Mouse (Mus musculus) MEL (cell line): ENCODE results near the gene Ubash3b.

Experiments used
- CTCF ChIP-seq, 3 experiments: IDR thresholded peaks in 2 of 3; conservative IDR thresholded peaks in 1 of 3; 2 replicates each; pipeline ENCODE4 v1.5.1; 2011 to 2012; ENCODE audit warnings: low read length in 3 of 3, low read depth in 2 of 3, mild to moderate bottlenecking in 2 of 3, improper control_type of control experiment in 1 of 3, inconsistent platforms in 1 of 3, mixed read lengths in 1 of 3, moderate library complexity in 1 of 3; ENCODE audit not compliant: control insufficient read depth in 1 of 3, insufficient read depth in 1 of 3, poor library complexity in 1 of 3, severe bottlenecking in 1 of 3
- ELF1 ChIP-seq: IDR thresholded peaks from 2 replicates; pipeline ENCODE4 v1.6.1; 2014; ENCODE audit warnings: low read depth, mild to moderate bottlenecking, inconsistent platforms, low read length, improper control_type of control experiment, moderate library complexity
- EP300 ChIP-seq, 2 experiments: IDR thresholded peaks; 2 replicates each; pipeline ENCODE4 v1.6.1; 2011; ENCODE audit warnings: improper control_type of control experiment in 2 of 2, low read length in 2 of 2, low read depth in 1 of 2, mild to moderate bottlenecking in 1 of 2
- HCFC1 ChIP-seq: IDR thresholded peaks from 2 replicates; pipeline ENCODE4 v1.6.1; 2012; ENCODE audit warnings: low read depth, mild to moderate bottlenecking, inconsistent platforms, low read length, improper control_type of control experiment, moderate library complexity
- MAFK ChIP-seq: IDR thresholded peaks from 2 replicates; pipeline ENCODE4 v1.6.1; 2011; ENCODE audit warnings: low read depth, mild to moderate bottlenecking, low read length, improper control_type of control experiment, borderline replicate concordance
- POLR2A ChIP-seq, 2 experiments: IDR thresholded peaks; 2 replicates each; pipeline ENCODE4 v1.6.1; 2011 to 2012; ENCODE audit warnings: low read length in 2 of 2, mild to moderate bottlenecking in 2 of 2, control low read depth in 1 of 2, improper control_type of control experiment in 1 of 2, low read depth in 1 of 2, moderate library complexity in 1 of 2; ENCODE audit not compliant: control insufficient read depth in 1 of 2, insufficient read depth in 1 of 2, poor library complexity in 1 of 2
- TAL1 ChIP-seq: IDR thresholded peaks from 2 replicates; pipeline ENCODE4 v1.6.1; 2012; ENCODE audit warnings: mild to moderate bottlenecking, inconsistent platforms, low read length, moderate library complexity, mixed read lengths
- UBTF ChIP-seq: IDR thresholded peaks from 2 replicates; pipeline ENCODE4 v1.6.1; 2012; ENCODE audit warnings: low read depth, mild to moderate bottlenecking, inconsistent platforms, low read length, improper control_type of control experiment, moderate library complexity, borderline replicate concordance; ENCODE audit not compliant: insufficient read depth
- USF1 ChIP-seq: IDR thresholded peaks from 2 replicates; pipeline ENCODE4 v1.6.1; 2014; ENCODE audit warnings: low read depth, mild to moderate bottlenecking, inconsistent platforms, low read length, improper control_type of control experiment, moderate library complexity
- ZC3H11A ChIP-seq: IDR thresholded peaks from 2 replicates; pipeline ENCODE4 v1.6.1; 2012; ENCODE audit warnings: low read depth, mild to moderate bottlenecking, inconsistent platforms, low read length, improper control_type of control experiment
- ZKSCAN1 ChIP-seq: IDR thresholded peaks from 2 replicates; pipeline ENCODE4 v1.6.1; 2012; ENCODE audit warnings: low read depth, mild to moderate bottlenecking, inconsistent platforms, low read length, improper control_type of control experiment, moderate library complexity
- ZNF384 ChIP-seq: IDR thresholded peaks from 2 replicates; pipeline ENCODE4 v1.6.1; 2012; ENCODE audit warnings: low read depth, mild to moderate bottlenecking, inconsistent platforms, low read length, improper control_type of control experiment

GRCm38 (mm10) chr9:41007785-41008184 is 153.7 kb downstream of the Ubash3b start:
- no peak for TF ChIP-seq HCFC1
- TF ChIP-seq CTCF (IDR thresholded peaks at IDR 0.05 in 2 of 3, conservative IDR thresholded peaks at IDR 0.05 in 1 of 3; ENCODE audit: control insufficient read depth in 1 of 3, insufficient read depth in 1 of 3, low read depth in 2 of 3, low read length in 3 of 3, poor library complexity in 1 of 3, severe bottlenecking in 1 of 3), result no peak
- TF ChIP-seq MAFK, result no peak
- TF ChIP-seq UBTF, result no peak
- no peak for TF ChIP-seq ZNF384
- TF ChIP-seq EP300 (IDR thresholded peaks at IDR 0.05; ENCODE audit: low read depth in 1 of 2, low read length in 2 of 2), result no peak
- TF ChIP-seq USF1, result no peak
- TF ChIP-seq ZC3H11A, result no peak
- no peak for TF ChIP-seq POLR2A (IDR thresholded peaks at IDR 0.05; ENCODE audit: control insufficient read depth in 1 of 2, insufficient read depth in 1 of 2, low read depth in 1 of 2, low read length in 2 of 2, poor library complexity in 1 of 2)
- no peak for TF ChIP-seq ZKSCAN1
- TF ChIP-seq TAL1, result no peak
- no peak for TF ChIP-seq ELF1
